Mouse (Mus musculus): Measurements from ENCODE around the gene Optn. TPM values are rescaled to one million over a fixed set of nuclear protein-coding genes. Genes with fewer than 3 reads are reported as not detected.

Optn gene
- total and polyA plus RNA-seq, 3 experiments = 25.1 to 37.3 (median 28.0) TPM

- no peak for TF ChIP-seq PAX5 (IDR thresholded peaks at IDR 0.05; ENCODE audit: low read length)
Measured at GRCm38 (mm10) chr2:5063299-5064205, at the start of gene Optn (continued).

GRCm38 (mm10) chr2:5112785-5113291 is 49.0 kb upstream of the Optn start:
- Histone ChIP-seq H3K4me2 (ENCODE audit: insufficient read depth, low read depth, poor library complexity, severe bottlenecking) (no peak overlapping the region), H3K4me3 (replicated peaks in 1 of 3; ENCODE audit: low read depth in 2 of 3, low read length in 2 of 3, poor library complexity in 1 of 3) (no peak overlapping the region), H3K9ac (ENCODE audit: insufficient read depth, low read depth) (no peak overlapping the region), H3K9me3 (replicated peaks; ENCODE audit: low read length) (peaks cover 3% of the 10 kb centered on the region), H3K27ac (ENCODE audit: insufficient read depth, low read depth) (no peak overlapping the region), H3K36me3 (replicated peaks in 1 of 2; ENCODE audit: control insufficient read depth in 1 of 2, insufficient read depth in 1 of 2, low read length in 1 of 2) (no peaks in the 10 kb centered on the region), H3K27me3 (replicated peaks) (no peaks in the 10 kb centered on the region), H3K79me2 (replicated peaks; ENCODE audit: control insufficient read depth, extremely low read depth, insufficient read depth, poor library complexity, severe bottlenecking) (no peaks in the 10 kb centered on the region), H3K4me1 (ENCODE audit: control insufficient read depth in 1 of 2, insufficient read depth in 2 of 2) (no peaks in the 10 kb centered on the region)
- dilution Hi-C loops (cut with MboI; ENCODE audit: extremely low pct_ligation_motif_present, extremely low pct_unique_long_range_greater_than_20kb, low sequenced_read_pairs) (no loop called here), in situ Hi-C loops (cut with MboI; ENCODE audit: low pct_ligation_motif_present, low pct_unique_long_range_greater_than_20kb, low sequenced_read_pairs) (no loop called here)
- TF ChIP-seq MAZ (IDR thresholded peaks at IDR 0.05; ENCODE audit: low read depth, low read length) (no peak), HCFC1 (IDR thresholded peaks at IDR 0.05; ENCODE audit: low read depth, low read length) (no peak), ZKSCAN1 (IDR thresholded peaks at IDR 0.05; ENCODE audit: borderline replicate concordance, low read depth, low read length) (no peak), USF1 (IDR thresholded peaks at IDR 0.05; ENCODE audit: low read depth, low read length) (no peak), TCF12 (IDR thresholded peaks at IDR 0.05; ENCODE audit: low read depth, low read length) (no peak), JUND (conservative IDR thresholded peaks at IDR 0.05; ENCODE audit: low read depth, low read length) (no peak), CHD1 (IDR thresholded peaks at IDR 0.05; ENCODE audit: low read depth, low read length) (no peak), MXI1 (IDR thresholded peaks at IDR 0.05; ENCODE audit: low read depth, low read length) (no peak), RCOR1 (conservative IDR thresholded peaks at IDR 0.05; ENCODE audit: low read depth, low read length) (no peak), TBP (conservative IDR thresholded peaks at IDR 0.05; ENCODE audit: low read depth, low read length) (no peak), ZC3H11A (IDR thresholded peaks at IDR 0.05; ENCODE audit: low read depth, low read length) (no peak), CTCF (conservative IDR thresholded peaks at IDR 0.05 in 1 of 2, IDR thresholded peaks at IDR 0.05 in 1 of 2; ENCODE audit: low read depth in 2 of 2, low read length in 2 of 2) (no peak), RAD21 (IDR thresholded peaks at IDR 0.05; ENCODE audit: low read depth, low read length) (no peak), EP300 (IDR thresholded peaks at IDR 0.05; ENCODE audit: low read length) (no peak)
- no peak for DNase-seq (ENCODE audit: extremely low read depth)

GRCm38 (mm10) chr2:5102891-5103290 is 39.0 kb upstream of the Optn start:
- TF ChIP-seq ZKSCAN1 (IDR thresholded peaks at IDR 0.05; ENCODE audit: borderline replicate concordance, low read depth, low read length) = no peak
- no peak for TF ChIP-seq MXI1 (IDR thresholded peaks at IDR 0.05; ENCODE audit: low read depth, low read length)
- no peak for TF ChIP-seq CHD1 (IDR thresholded peaks at IDR 0.05; ENCODE audit: low read depth, low read length)
- TF ChIP-seq ETS1 (conservative IDR thresholded peaks at IDR 0.05; ENCODE audit: low read depth, low read length) = no peak
- no peak for TF ChIP-seq USF1 (IDR thresholded peaks at IDR 0.05; ENCODE audit: low read depth, low read length)
- TF ChIP-seq CTCF (conservative IDR thresholded peaks at IDR 0.05 in 1 of 2, IDR thresholded peaks at IDR 0.05 in 1 of 2; ENCODE audit: low read depth in 2 of 2, low read length in 2 of 2) = no peak
- TF ChIP-seq SIN3A (IDR thresholded peaks at IDR 0.05; ENCODE audit: low read length) = no peak
- TF ChIP-seq ZNF384 (IDR thresholded peaks at IDR 0.05; ENCODE audit: low read depth, low read length) = no peak
- TF ChIP-seq POLR2A (IDR thresholded peaks at IDR 0.05; ENCODE audit: low read depth, low read length) = no peak
- TF ChIP-seq POLR2AphosphoS2 (IDR thresholded peaks at IDR 0.05; ENCODE audit: low read depth, low read length) = no peak
- TF ChIP-seq E2F4 (IDR thresholded peaks at IDR 0.05; ENCODE audit: insufficient replicate concordance, low read depth, low read length) = no peak
- TF ChIP-seq NRF1 (IDR thresholded peaks at IDR 0.05; ENCODE audit: low read depth, low read length) = no peak
- TF ChIP-seq KAT2A (IDR thresholded peaks at IDR 0.05; ENCODE audit: insufficient replicate concordance, low read length) = no peak
- TF ChIP-seq CHD2 (IDR thresholded peaks at IDR 0.05; ENCODE audit: low read length) = no peak
- Histone ChIP-seq H3K4me1 (ENCODE audit: control insufficient read depth in 1 of 2, insufficient read depth in 2 of 2) (peaks cover 0 to 3% of the 10 kb centered on the region in 2 experiments; a peak in 1 of 4 replicates), H3K36me3 (replicated peaks in 1 of 2; ENCODE audit: control insufficient read depth in 1 of 2, insufficient read depth in 1 of 2, low read length in 1 of 2) (no peaks in the 10 kb centered on the region), H3K9ac (ENCODE audit: insufficient read depth, low read depth) (no peak overlapping the region), H3K4me2 (ENCODE audit: insufficient read depth, low read depth, poor library complexity, severe bottlenecking) (no peak overlapping the region), H3K27ac (ENCODE audit: insufficient read depth, low read depth) (no peak overlapping the region), H3K4me3 (replicated peaks in 1 of 3; ENCODE audit: low read depth in 2 of 3, low read length in 2 of 3, poor library complexity in 1 of 3) (no peak overlapping the region), H3K27me3 (replicated peaks) (peaks cover 2% of the 10 kb centered on the region), H3K79me2 (replicated peaks; ENCODE audit: control insufficient read depth, extremely low read depth, insufficient read depth, poor library complexity, severe bottlenecking) (no peaks in the 10 kb centered on the region), H3K9me3 (replicated peaks; ENCODE audit: low read length) (peaks cover 5% of the 10 kb centered on the region)
- DNase-seq (ENCODE audit: extremely low read depth) = no peak
- dilution Hi-C loops (cut with MboI; ENCODE audit: extremely low pct_ligation_motif_present, extremely low pct_unique_long_range_greater_than_20kb, low sequenced_read_pairs) = no loop called here
- in situ Hi-C loops (cut with MboI; ENCODE audit: low pct_ligation_motif_present, low pct_unique_long_range_greater_than_20kb, low sequenced_read_pairs) = no loop called here

Data from CH12.LX (cell line).